Mouse (Mus musculus) effector memory CD4-positive, alpha-beta T cell, adult 5 months (primary cell): ENCODE data around the gene Olfr1032. TPM values are rescaled to one million over a fixed set of nuclear protein-coding genes. Genes with fewer than 3 reads are reported as not detected.

Source experiments
- polyA plus RNA-seq: library from polyadenylated mRNA; unstranded; fragments of 100-300 nt; shearing (Covaris generic); gene quantifications from one replicate; pipeline ENCODE4 v1.2.1, GENCODE M21; 2017

The Olfr1032 gene
- not detected for polyA plus RNA-seq

DNA sequence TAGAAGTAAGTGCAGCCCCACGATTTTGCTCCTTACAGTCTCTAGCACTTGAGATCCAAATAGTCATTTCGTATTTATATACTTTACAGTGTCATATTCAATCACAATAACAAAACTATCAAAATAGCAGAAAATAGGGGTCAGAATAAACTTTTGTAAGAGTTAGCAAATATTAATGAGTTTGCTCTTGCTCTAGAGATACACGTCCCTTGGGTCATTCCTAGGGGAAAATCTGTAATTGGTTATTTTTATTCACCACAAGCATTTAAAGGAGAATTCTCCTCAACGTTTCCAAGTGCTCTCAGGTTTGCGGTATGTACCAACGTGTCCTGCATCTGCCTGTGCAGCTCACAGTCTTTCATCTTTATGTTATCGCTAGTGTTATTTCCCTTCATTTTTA is at the start of gene Olfr1032:
Olfr1032 (plus strand) TSS at position 301 of the 400 bp plus-strand sequence.

DNA sequence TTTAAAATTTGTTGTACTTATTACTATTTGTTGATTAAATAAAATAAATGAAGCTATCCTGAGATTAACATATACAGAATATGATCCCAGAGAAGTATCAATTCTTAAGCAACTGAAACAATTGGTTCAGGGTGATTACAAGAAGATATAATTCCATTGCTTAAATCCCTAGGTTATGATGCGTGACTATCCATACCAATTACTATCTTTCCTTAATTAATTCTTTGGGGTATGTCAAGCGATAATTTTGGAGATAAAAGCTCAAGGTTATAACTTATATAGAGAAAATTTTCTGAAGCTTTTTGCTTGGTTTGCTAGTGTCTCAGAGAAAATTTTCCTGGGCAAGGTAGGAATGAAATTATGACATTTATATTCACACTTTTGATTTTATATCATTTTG is 31.7 kb upstream of the Olfr1032 start, which contains the start of gene Olfr1029:
Olfr1029 (plus strand) TSS at position 301 of the 400 bp plus-strand sequence.

DNA sequence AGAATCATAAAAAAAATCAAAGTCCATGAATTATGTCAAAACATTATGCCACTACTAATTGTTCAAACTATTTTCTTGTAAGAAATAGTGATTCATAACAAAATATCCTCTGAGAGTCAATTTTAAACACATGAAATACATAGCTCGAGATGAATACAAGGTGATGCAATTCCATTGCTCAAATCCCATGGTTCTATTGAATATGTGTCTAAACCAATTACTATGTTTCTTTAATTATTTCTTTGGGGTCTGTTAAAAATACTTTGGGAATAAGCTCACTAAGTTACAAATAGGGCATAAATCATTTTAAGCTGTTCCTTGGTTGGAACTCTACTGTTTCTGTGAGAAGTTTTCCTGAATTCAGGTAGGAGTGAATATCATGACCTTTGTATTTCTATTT is 26.4 kb upstream of the Olfr1032 start, which contains the start of gene Olfr1030:
Olfr1030 (plus strand) TSS at position 301 of the 400 bp plus-strand sequence.

DNA sequence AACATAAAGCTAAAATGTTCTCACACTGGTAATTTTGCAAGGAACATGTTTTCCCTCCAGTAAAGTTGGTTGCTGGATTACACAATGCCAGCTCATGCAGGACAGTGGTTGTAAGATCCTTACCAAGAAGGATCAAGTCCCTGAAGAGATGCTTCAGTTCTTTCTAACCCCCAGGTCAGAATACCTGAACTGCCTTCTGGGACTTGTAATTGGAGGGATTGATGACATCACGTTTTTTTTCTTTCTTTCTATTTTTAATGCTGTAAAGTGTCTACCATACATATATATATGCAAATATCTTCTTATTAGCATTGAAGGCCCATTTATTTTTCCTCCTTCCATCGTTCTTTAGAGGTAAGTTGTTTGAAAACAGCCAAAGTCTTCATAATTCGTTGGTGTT is 15.3 kb upstream of the Olfr1032 start, which contains the start of gene Olfr1031:
Olfr1031 (plus strand) TSS at position 301 of the 400 bp plus-strand sequence.

DNA sequence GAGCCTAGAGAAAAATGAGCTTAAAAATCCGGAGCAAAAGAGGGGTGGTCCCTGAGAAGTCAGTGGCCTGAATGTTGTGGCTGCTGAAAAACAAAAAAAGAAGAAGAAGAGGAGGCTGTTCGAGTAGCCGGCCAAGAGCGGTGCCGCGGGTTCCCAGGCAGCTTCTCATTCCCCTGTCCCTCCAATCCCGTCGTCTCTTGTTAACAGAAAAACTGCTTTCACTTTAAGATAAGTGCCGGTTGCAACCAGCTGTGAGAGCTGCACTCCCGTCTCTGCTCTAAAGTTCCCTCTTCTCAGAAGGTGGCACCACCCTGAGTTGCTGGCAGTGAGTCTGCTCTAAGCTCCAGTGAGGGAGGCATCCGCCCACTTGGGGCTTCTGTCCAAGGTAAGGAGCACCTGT is 15.1 kb downstream of the Olfr1032 start, which contains the start of gene Olfr1033:
Olfr1033 (plus strand) TSS at position 228 of the 400 bp plus-strand sequence.

DNA sequence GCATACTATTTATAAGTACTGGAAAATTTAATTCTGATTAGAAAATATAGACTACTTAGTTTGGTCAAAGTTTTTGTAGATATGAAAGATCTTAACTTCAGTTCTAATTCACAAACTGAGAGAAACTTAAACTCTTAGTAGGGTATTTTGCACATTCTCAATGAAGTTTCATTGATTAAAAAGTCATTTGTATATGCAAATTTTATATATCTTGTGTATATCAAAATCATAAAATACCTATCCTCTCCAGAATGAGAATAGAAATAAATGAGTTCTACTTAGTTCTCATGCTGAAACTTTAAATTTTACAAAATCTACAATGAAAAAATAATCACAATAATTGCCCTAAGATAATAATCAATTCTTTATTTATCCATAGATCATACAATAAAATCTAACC is 40.2 kb downstream of the Olfr1032 start, which contains the start of gene Olfr1034:
Olfr1034 (plus strand) TSS at position 301 of the 400 bp plus-strand sequence.

Other genes with a start within 250 kb of the Olfr1032 start
- not detected for gene Olfr1012, start 242.8 kb upstream of the Olfr1032 start, polyA plus RNA-seq
- gene Olfr1013, start 238.4 kb upstream of the Olfr1032 start, polyA plus RNA-seq, result not detected
- not detected for gene Olfr1014, start 232.8 kb upstream of the Olfr1032 start, polyA plus RNA-seq
- gene Olfr1015, start 223.5 kb upstream of the Olfr1032 start, polyA plus RNA-seq, result not detected
- not detected for gene Olfr1016, start 203.0 kb upstream of the Olfr1032 start, polyA plus RNA-seq
- gene Olfr1018, start 187.1 kb upstream of the Olfr1032 start, polyA plus RNA-seq, result not detected
- gene Olfr1019, start 160.1 kb upstream of the Olfr1032 start, polyA plus RNA-seq, result not detected
- gene Olfr1020, start 158.5 kb upstream of the Olfr1032 start, polyA plus RNA-seq, result 0.35 TPM
- not detected for gene Olfr1022, start 136.9 kb upstream of the Olfr1032 start, polyA plus RNA-seq
- not detected for gene Olfr1023, start 119.9 kb upstream of the Olfr1032 start, polyA plus RNA-seq
- not detected for gene Olfr1024, start 100.5 kb upstream of the Olfr1032 start, polyA plus RNA-seq
- not detected for gene Olfr1025-ps1, start 90.3 kb upstream of the Olfr1032 start, polyA plus RNA-seq
- gene Olfr1026, start 84.0 kb upstream of the Olfr1032 start, polyA plus RNA-seq, result not detected
- not detected for gene Olfr1028, start 55.1 kb upstream of the Olfr1032 start, polyA plus RNA-seq
- gene Olfr1029, start 31.6 kb upstream of the Olfr1032 start, polyA plus RNA-seq, result not detected
- gene Olfr1030, start 26.3 kb upstream of the Olfr1032 start, polyA plus RNA-seq, result 0.14 TPM
- gene Olfr1031, start 15.2 kb upstream of the Olfr1032 start, polyA plus RNA-seq, result not detected
- 11.3 TPM for gene Olfr1033, start 15.1 kb downstream of the Olfr1032 start, polyA plus RNA-seq
- gene Olfr1034, start 40.3 kb downstream of the Olfr1032 start, polyA plus RNA-seq, result not detected
- gene Olfr1036, start 68.5 kb downstream of the Olfr1032 start, polyA plus RNA-seq, result not detected
- gene Olfr1037, start 81.8 kb downstream of the Olfr1032 start, polyA plus RNA-seq, result not detected
- not detected for gene Olfr1039, start 130.4 kb downstream of the Olfr1032 start, polyA plus RNA-seq
- gene Olfr1040, start 141.2 kb downstream of the Olfr1032 start, polyA plus RNA-seq, result not detected
- 0.14 TPM for gene Olfr1042, start 156.3 kb downstream of the Olfr1032 start, polyA plus RNA-seq
- gene Olfr1043, start 162.0 kb downstream of the Olfr1032 start, polyA plus RNA-seq, result not detected
- gene Olfr1044, start 172.3 kb downstream of the Olfr1032 start, polyA plus RNA-seq, result not detected
- not detected for gene Olfr52, start 180.1 kb downstream of the Olfr1032 start, polyA plus RNA-seq
- 0.12 TPM for gene Olfr1045, start 197.5 kb downstream of the Olfr1032 start, polyA plus RNA-seq
- not detected for gene Olfr1046, start 213.8 kb downstream of the Olfr1032 start, polyA plus RNA-seq
- not detected for gene Olfr1047, start 225.9 kb downstream of the Olfr1032 start, polyA plus RNA-seq
- 0.20 TPM for gene Olfr1048, start 234.7 kb downstream of the Olfr1032 start, polyA plus RNA-seq